Mouse (Mus musculus): ENCODE measurements around the gene Fbxw8. TPM values are rescaled to one million over a fixed set of nuclear protein-coding genes. Genes with fewer than 3 reads are reported as not detected.

Gene Fbxw8
- polyA plus RNA-seq, 2 experiments: 6.2 to 10.8 TPM

DNA sequence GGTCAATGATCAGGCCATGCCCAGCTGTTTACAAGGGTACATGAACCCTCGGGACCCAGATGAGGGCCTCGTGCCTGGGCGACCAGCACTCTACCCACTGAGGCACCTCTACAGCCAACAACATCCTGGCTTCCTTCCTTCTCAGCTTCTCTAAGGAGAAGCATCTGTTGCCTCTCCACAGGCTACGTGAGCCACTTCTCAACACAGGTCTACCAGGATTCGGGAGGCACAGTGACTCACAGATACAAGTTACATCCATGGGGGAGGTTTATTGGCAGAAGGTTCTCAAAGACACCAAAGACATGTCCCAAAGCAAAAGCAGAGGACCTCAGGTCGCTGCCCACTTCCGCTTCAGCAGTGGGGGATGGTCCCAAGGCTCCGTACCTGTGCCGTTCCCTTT, 35.2 kb upstream of the Fbxw8 start:
- no peaks in the 10 kb centered on the region for H3K9me3 ChIP-seq (ENCODE audit: control insufficient read depth, low read length)
- no peak overlapping the region for H3K4me3 ChIP-seq (ENCODE audit: insufficient read depth in 1 of 2, low read depth in 2 of 2, low read length in 2 of 2)
- ATAC-seq (ENCODE audit: insufficient read depth) (no peak), DNase-seq (ENCODE audit: low read depth in 3 of 3, low spot score in 3 of 3) (no peak)
- no peaks in the 10 kb centered on the region for H3K36me3 ChIP-seq (replicated peaks; ENCODE audit: control insufficient read depth, insufficient read depth, low read depth)
- no peaks in the 10 kb centered on the region for H3K27me3 ChIP-seq (ENCODE audit: control insufficient read depth, insufficient read depth, low read length)
- no peak overlapping the region for H3K9ac ChIP-seq (replicated peaks)
- no peaks in the 10 kb centered on the region for H3K4me1 ChIP-seq (replicated peaks; ENCODE audit: control insufficient read depth in 2 of 2, insufficient read depth in 2 of 2, low read length in 1 of 2)
- no peak overlapping the region for H3K4me2 ChIP-seq (ENCODE audit: low read depth)
- no peak overlapping the region for H3K27ac ChIP-seq
- TF ChIP-seq EP300 (IDR thresholded peaks at IDR 0.05; ENCODE audit: low read depth): no peak
- TF ChIP-seq CTCF (IDR thresholded peaks at IDR 0.05; ENCODE audit: low read depth): no peak
- 47% methylated on average over 9 of the region's 9 CpGs for WGBS (ENCODE audit: insufficient replicate concordance)

GRCm38 (mm10) chr5:118188356-118188755, 33.1 kb upstream of the Fbxw8 start:
- Histone ChIP-seq H3K4me1 (replicated peaks; ENCODE audit: control insufficient read depth in 2 of 2, insufficient read depth in 2 of 2, low read length in 1 of 2) (no peaks in the 10 kb centered on the region), H3K9me3 (ENCODE audit: control insufficient read depth, low read length) (no peaks in the 10 kb centered on the region), H3K27ac (no peak overlapping the region), H3K9ac (replicated peaks) (no peak overlapping the region), H3K27me3 (ENCODE audit: control insufficient read depth, insufficient read depth, low read length) (no peaks in the 10 kb centered on the region), H3K4me2 (ENCODE audit: low read depth) (no peak overlapping the region), H3K36me3 (replicated peaks; ENCODE audit: control insufficient read depth, insufficient read depth, low read depth) (no peaks in the 10 kb centered on the region), H3K4me3 (ENCODE audit: insufficient read depth in 1 of 2, low read depth in 2 of 2, low read length in 2 of 2) (no peak overlapping the region)
- ATAC-seq (ENCODE audit: insufficient read depth): no peak
- TF ChIP-seq CTCF (IDR thresholded peaks at IDR 0.05; ENCODE audit: low read depth): no peak
- TF ChIP-seq EP300 (IDR thresholded peaks at IDR 0.05; ENCODE audit: low read depth): no peak
- WGBS (ENCODE audit: insufficient replicate concordance): 52% methylated on average over 6 of the region's 6 CpGs
- no peak for DNase-seq (ENCODE audit: low read depth in 3 of 3, low spot score in 3 of 3)

DNA sequence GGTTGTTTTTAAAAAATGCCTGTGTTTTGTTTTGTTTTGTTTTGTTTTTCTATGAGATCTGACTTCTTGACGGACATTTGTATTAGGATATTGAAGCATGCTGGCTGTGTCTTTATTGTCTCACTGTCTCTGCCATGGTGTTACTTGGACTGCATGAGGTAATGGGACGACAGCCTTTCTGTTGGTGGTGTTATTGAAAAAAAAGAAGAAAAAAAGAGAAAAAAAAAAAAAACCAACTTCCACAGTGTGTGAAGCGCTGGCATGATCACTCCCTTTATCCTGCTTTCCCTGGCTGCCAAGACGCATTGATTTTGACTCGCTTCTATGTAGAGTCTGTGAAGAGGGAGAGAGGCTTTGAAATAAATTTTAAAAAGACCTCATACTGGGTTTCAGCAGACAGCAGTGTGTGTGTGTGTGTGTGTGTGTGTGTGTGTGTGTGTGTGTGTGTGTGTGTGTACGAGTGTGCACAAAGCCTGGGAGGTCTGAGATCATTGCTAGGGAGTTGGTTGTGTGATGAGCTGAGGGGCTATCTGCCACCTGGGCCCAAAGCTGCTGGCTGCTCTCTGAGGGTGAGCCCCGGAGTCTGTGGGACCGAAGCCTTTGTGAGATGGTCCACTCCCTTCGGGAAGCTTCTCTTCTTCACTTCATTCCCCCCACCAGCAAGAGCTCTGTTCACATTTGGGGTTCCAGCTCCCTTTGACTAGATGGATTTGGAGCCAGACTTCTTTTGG, 31.8 kb upstream of the Fbxw8 start:
- 70% methylated on average over 9 of the region's 9 CpGs for WGBS (ENCODE audit: insufficient replicate concordance)
- H3K9ac ChIP-seq (replicated peaks): no peak overlapping the region
- no peaks in the 10 kb centered on the region for H3K27me3 ChIP-seq (ENCODE audit: control insufficient read depth, insufficient read depth, low read length)
- DNase-seq (ENCODE audit: low read depth in 3 of 3, low spot score in 3 of 3): no peak
- no peak for ATAC-seq (ENCODE audit: insufficient read depth)
- H3K4me3 ChIP-seq (ENCODE audit: insufficient read depth in 1 of 2, low read depth in 2 of 2, low read length in 2 of 2): no peak overlapping the region
- H3K36me3 ChIP-seq (replicated peaks; ENCODE audit: control insufficient read depth, insufficient read depth, low read depth): no peaks in the 10 kb centered on the region
- no peak overlapping the region for H3K4me2 ChIP-seq (ENCODE audit: low read depth)
- H3K9me3 ChIP-seq (ENCODE audit: control insufficient read depth, low read length): no peaks in the 10 kb centered on the region
- no peaks in the 10 kb centered on the region for H3K4me1 ChIP-seq (replicated peaks; ENCODE audit: control insufficient read depth in 2 of 2, insufficient read depth in 2 of 2, low read length in 1 of 2)
- H3K27ac ChIP-seq: no peak overlapping the region
- TF ChIP-seq CTCF (IDR thresholded peaks at IDR 0.05; ENCODE audit: low read depth) (no peak), EP300 (IDR thresholded peaks at IDR 0.05; ENCODE audit: low read depth) (no peak)

GRCm38 (mm10) chr5:118177640-118178039, 22.4 kb upstream of the Fbxw8 start:
- no peak for TF ChIP-seq EP300 (IDR thresholded peaks at IDR 0.05; ENCODE audit: low read depth)
- TF ChIP-seq CTCF (IDR thresholded peaks at IDR 0.05; ENCODE audit: low read depth): no peak
- H3K36me3 ChIP-seq (replicated peaks; ENCODE audit: control insufficient read depth, insufficient read depth, low read depth): no peaks in the 10 kb centered on the region
- peaks cover 22% of the 10 kb centered on the region for H3K27me3 ChIP-seq (ENCODE audit: control insufficient read depth, insufficient read depth, low read length)
- no peak overlapping the region for H3K4me2 ChIP-seq (ENCODE audit: low read depth)
- no peak overlapping the region for H3K4me3 ChIP-seq (ENCODE audit: insufficient read depth in 1 of 2, low read depth in 2 of 2, low read length in 2 of 2)
- H3K27ac ChIP-seq: no peak overlapping the region
- H3K4me1 ChIP-seq (replicated peaks; ENCODE audit: control insufficient read depth in 2 of 2, insufficient read depth in 2 of 2, low read length in 1 of 2): no peaks in the 10 kb centered on the region; a peak in 1 of 4 replicates
- no peak for ATAC-seq (ENCODE audit: insufficient read depth)
- no peak for DNase-seq (ENCODE audit: low read depth in 3 of 3, low spot score in 3 of 3)
- H3K9me3 ChIP-seq (ENCODE audit: control insufficient read depth, low read length): no peaks in the 10 kb centered on the region
- 58% methylated on average over 7 of the region's 7 CpGs for WGBS (ENCODE audit: insufficient replicate concordance)
- no peak overlapping the region for H3K9ac ChIP-seq (replicated peaks)

DNA sequence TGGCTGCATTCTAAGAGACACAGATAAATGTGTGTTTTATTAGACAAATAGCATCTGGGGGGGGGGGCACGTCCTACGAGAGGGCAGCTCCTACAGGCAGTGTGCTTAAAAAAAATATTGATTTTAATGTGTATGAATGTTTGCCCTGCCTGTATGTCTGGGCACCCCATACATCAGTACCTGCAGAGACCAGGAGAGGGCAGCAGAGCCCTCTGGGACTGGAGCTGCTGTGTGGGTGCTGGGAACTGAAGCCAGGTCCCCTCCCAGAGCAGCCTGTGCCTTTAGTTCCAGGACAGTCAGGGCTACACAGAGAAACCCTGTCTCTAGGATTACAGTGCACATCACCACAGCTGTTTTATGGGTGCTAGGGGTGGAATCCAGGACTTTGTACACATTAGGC, 19.9 kb upstream of the Fbxw8 start:
- TF ChIP-seq CTCF (IDR thresholded peaks at IDR 0.05; ENCODE audit: low read depth) (peak; percentile 66), EP300 (IDR thresholded peaks at IDR 0.05; ENCODE audit: low read depth) (no peak)

More for the DNA sequence above, 19.9 kb upstream of the Fbxw8 start:
- Histone ChIP-seq H3K4me1 (replicated peaks; ENCODE audit: control insufficient read depth in 2 of 2, insufficient read depth in 2 of 2, low read length in 1 of 2) (no peaks in the 10 kb centered on the region; a peak in 1 of 4 replicates), H3K27ac (no peak overlapping the region), H3K9me3 (ENCODE audit: control insufficient read depth, low read length) (no peaks in the 10 kb centered on the region), H3K4me3 (ENCODE audit: insufficient read depth in 1 of 2, low read depth in 2 of 2, low read length in 2 of 2) (no peak overlapping the region), H3K4me2 (ENCODE audit: low read depth) (no peak overlapping the region), H3K36me3 (replicated peaks; ENCODE audit: control insufficient read depth, insufficient read depth, low read depth) (no peaks in the 10 kb centered on the region), H3K27me3 (ENCODE audit: control insufficient read depth, insufficient read depth, low read length) (peaks cover 47% of the 10 kb centered on the region), H3K9ac (replicated peaks) (no peak overlapping the region)
- no peak for ATAC-seq (ENCODE audit: insufficient read depth)
- DNase-seq (ENCODE audit: low read depth in 3 of 3, low spot score in 3 of 3): no peak
- WGBS (ENCODE audit: insufficient replicate concordance): 29% methylated on average over 2 of the region's 2 CpGs

Data from liver, embryonic 14.5 days (tissue).